22 mouse cellular contexts compared by ENCODE assay signal in genomic region chr4:92311891-92312290, GRCm38 (mm10).
"Had no signal": no experiment of that assay in that cellular context is flagged by ENCODE, and none has a peak within 500 bp of the region (broad histone marks: within the 10 kb centered on the region; RNA-seq: fewer than 3 reads in every experiment).

No protein-coding gene starts in this region.

- ATAC-seq: inflammation-experienced regulatory T-cells, adult 6 months; intestine, embryonic 16.5 days; liver, postnatal 0 days; lung, postnatal 0 days; midbrain, embryonic 16.5 days had no signal

- H3K27ac ChIP-seq: left cerebral cortex, adult 2 months; limb, embryonic 12.5 days; liver, embryonic 14.5 days; macrophage; midbrain, embryonic 12.5 days; neural tube, embryonic 13.5 days; stomach, embryonic 15.5 days had no signal

- H3K4me2 ChIP-seq: limb, embryonic 12.5 days; liver, embryonic 11.5 days; lung, embryonic 14.5 days; midbrain, embryonic 12.5 days; neural tube, embryonic 13.5 days; stomach, embryonic 15.5 days had no signal

- H3K9ac ChIP-seq: limb, embryonic 12.5 days; liver, embryonic 14.5 days; liver, postnatal 0 days; lung, embryonic 14.5 days; midbrain, embryonic 12.5 days; neural tube, embryonic 13.5 days; stomach, embryonic 15.5 days had no signal

- H3K27me3 ChIP-seq: limb, embryonic 12.5 days; midbrain, embryonic 12.5 days; neural tube, embryonic 13.5 days; stomach, embryonic 15.5 days had no signal

- H3K4me1 ChIP-seq: limb, embryonic 12.5 days; midbrain, embryonic 12.5 days; neural tube, embryonic 13.5 days; stomach, embryonic 15.5 days had no signal

- H3K9me3 ChIP-seq: limb, embryonic 12.5 days; midbrain, embryonic 12.5 days; neural tube, embryonic 13.5 days; stomach, embryonic 15.5 days had no signal

- H3K36me3 ChIP-seq: limb, embryonic 12.5 days; midbrain, embryonic 12.5 days; neural tube, embryonic 13.5 days; stomach, embryonic 15.5 days had no signal

- H3K4me3 ChIP-seq: left cerebral cortex, adult 2 months; limb, embryonic 12.5 days; midbrain, embryonic 12.5 days; myocyte; neural tube, embryonic 13.5 days; stomach, embryonic 15.5 days had no signal

- DNase-seq: kidney, adult 2 months; kidney, postnatal 25 days; layer of hippocampus, postnatal 36 days; liver, postnatal 0 days; lung, embryonic 14.5 days; retina, postnatal 1 day; right cerebral cortex, postnatal 25 days; spleen, adult 18-20 months; thymus, postnatal 25 days had no signal
